Mouse (Mus musculus) neural tube, embryonic 14.5 days (tissue): Measurements from ENCODE around the gene Mitf. TPM values are rescaled to one million over a fixed set of nuclear protein-coding genes. Genes with fewer than 3 reads are reported as not detected.

ENCODE experiments used
- ATAC-seq: fragments of 200-750 bp; cut with Nextera tagmentation; 2 replicates; pipeline ENCODE4 v1.8.0; 2017; ENCODE audit warnings: low read depth, mild to moderate bottlenecking, moderate TSS enrichment, moderate library complexity
- H3K27ac ChIP-seq: fragments of 300-500 bp; sonication (generic); 2 replicates; pipeline ENCODE4 v1.5.1; 2014; ENCODE audit warnings: low read depth, mild to moderate bottlenecking, control low read depth, low read length, moderate library complexity, mixed read lengths
- H3K27me3 ChIP-seq: fragments of 300-500 bp; sonication (generic); 2 replicates; pipeline ENCODE4 v1.6.1; 2014; ENCODE audit warnings: low read length; ENCODE audit not compliant: control insufficient read depth, insufficient read depth
- H3K36me3 ChIP-seq: fragments of 300-500 bp; sonication (generic); 2 replicates; pipeline ENCODE4 v1.6.1; 2014; ENCODE audit warnings: low read length, mixed read lengths; ENCODE audit not compliant: control insufficient read depth, insufficient read depth
- H3K4me1 ChIP-seq: fragments of 300-500 bp; sonication (generic); 2 replicates; pipeline ENCODE4 v1.6.1; 2014; ENCODE audit warnings: low read length; ENCODE audit not compliant: control insufficient read depth, insufficient read depth
- H3K4me2 ChIP-seq: fragments of 300-500 bp; sonication (generic); 2 replicates; pipeline ENCODE4 v1.6.1; 2014; ENCODE audit warnings: mild to moderate bottlenecking, low read depth, low read length, control low read depth
- H3K4me3 ChIP-seq: fragments of 300-500 bp; sonication (generic); 2 replicates; pipeline ENCODE4 v1.5.1; 2014; ENCODE audit warnings: low read depth, low read length, control low read depth, mixed read lengths
- H3K9ac ChIP-seq: fragments of 300-500 bp; sonication (generic); replicated peaks from 2 replicates; pipeline ENCODE4 v1.6.1; 2014; ENCODE audit warnings: low read depth, mild to moderate bottlenecking, control low read depth, low read length, mixed read lengths
- H3K9me3 ChIP-seq: fragments of 300-500 bp; sonication (generic); 2 replicates; pipeline ENCODE4 v1.6.1; 2016; ENCODE audit warnings: low read length; ENCODE audit not compliant: control insufficient read depth
- WGBS: fragments of 180-500 bp; shearing (Covaris S2); extraction: QIAGEN DNeasy Blood & Tissue Kit; methylation state at CpG from one replicate; pipeline ENCODE4 v1.1.7; 2014; 5-methylcytosine and 5-hydroxymethylcytosine counted together
- polyA plus RNA-seq: library from polyadenylated mRNA; unstranded; fragments of >200 nt; fragmentation: Nextera tagmentation; extraction: Ambion mirVana; gene quantifications from 2 replicates; pipeline ENCODE4 v1.2.1, GENCODE M21; 2014

The Mitf gene
- polyA plus RNA-seq, 1 experiment from 2014 or later, result 1.6 TPM

DNA sequence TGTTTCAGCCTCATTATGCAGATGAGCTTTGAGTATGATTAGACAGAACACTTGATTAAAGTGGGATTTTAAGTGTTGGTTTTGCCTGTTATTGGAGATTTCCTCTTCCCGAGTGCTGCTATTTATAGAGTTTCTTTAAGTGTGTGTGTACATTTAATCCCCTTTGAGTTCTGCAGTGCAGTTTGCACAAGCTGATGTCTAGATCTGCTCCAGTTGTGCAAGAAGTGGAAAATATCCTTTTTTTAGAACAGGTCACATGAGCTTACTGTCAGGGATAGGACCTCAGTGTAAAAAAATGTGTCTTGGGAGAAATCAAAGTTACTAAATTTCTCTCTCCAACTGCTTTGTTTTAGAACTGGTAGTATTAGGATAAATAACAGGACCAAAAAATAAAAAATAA lies 8.9 kb downstream of the Mitf start:
- Histone ChIP-seq H3K4me2 (no peak overlapping the region), H3K27me3 (no peaks in the 10 kb centered on the region), H3K27ac (no peak overlapping the region), H3K9ac (no peak overlapping the region), H3K36me3 (no peaks in the 10 kb centered on the region), H3K4me3 (no peak overlapping the region), H3K4me1 (no peaks in the 10 kb centered on the region), H3K9me3 (no peaks in the 10 kb centered on the region)
- WGBS, result 83% methylated on average over 1 of the region's 1 CpGs
- no peak for ATAC-seq

DNA sequence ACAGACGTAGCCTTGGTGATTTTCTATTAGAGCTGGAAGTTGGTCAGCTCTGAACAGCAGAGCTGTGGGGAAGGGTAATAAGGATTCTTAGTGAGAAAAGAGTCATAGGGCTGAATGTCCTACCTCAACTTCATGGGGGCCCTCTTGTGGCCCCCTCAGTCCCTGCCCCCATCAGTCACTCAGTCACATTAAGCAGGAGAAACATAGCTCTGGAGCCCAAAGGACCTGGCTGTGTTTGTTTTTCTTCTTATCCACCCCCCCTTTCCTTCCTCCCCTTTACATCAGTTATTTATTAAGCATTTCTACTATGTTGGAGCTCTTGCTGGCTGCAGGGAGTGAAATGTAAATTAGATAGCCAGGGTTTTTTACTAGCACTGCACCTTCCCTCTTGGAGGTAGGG lies 10.0 kb downstream of the Mitf start:
- WGBS, result 88% methylated on average over 1 of the region's 1 CpGs
- no peak for ATAC-seq
- Histone ChIP-seq H3K4me2 (no peak overlapping the region), H3K36me3 (no peaks in the 10 kb centered on the region), H3K4me3 (no peak overlapping the region), H3K27ac (no peak overlapping the region), H3K27me3 (no peaks in the 10 kb centered on the region), H3K4me1 (no peaks in the 10 kb centered on the region), H3K9me3 (no peaks in the 10 kb centered on the region), H3K9ac (no peak overlapping the region)

DNA sequence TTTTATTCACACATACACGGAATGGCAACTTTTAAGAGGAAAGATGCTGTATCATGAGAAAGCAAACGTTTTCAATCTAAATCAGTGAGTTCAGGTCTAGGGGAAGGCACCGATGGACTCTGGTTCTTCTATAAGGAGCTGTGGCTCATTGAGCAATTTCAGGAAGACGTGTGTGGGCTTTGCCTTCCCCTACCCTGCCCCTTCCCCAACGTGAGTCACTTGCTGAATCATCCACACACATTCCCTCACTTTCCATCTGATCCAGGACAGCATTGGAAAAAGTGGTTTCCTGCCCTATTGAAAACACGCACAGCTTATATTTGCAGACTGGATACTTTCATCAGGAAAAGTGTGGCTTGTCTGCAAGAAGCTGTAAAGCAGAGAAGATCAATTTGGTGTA lies 11.3 kb downstream of the Mitf start:
- H3K9me3 ChIP-seq, result no peaks in the 10 kb centered on the region
- no peaks in the 10 kb centered on the region for H3K27me3 ChIP-seq
- no peak overlapping the region for H3K27ac ChIP-seq
- WGBS, result 53% methylated on average over 6 of the region's 6 CpGs
- H3K9ac ChIP-seq, result no peak overlapping the region
- no peaks in the 10 kb centered on the region for H3K4me1 ChIP-seq
- no peak overlapping the region for H3K4me2 ChIP-seq
- H3K36me3 ChIP-seq, result no peaks in the 10 kb centered on the region
- no peak overlapping the region for H3K4me3 ChIP-seq
- no peak for ATAC-seq

DNA sequence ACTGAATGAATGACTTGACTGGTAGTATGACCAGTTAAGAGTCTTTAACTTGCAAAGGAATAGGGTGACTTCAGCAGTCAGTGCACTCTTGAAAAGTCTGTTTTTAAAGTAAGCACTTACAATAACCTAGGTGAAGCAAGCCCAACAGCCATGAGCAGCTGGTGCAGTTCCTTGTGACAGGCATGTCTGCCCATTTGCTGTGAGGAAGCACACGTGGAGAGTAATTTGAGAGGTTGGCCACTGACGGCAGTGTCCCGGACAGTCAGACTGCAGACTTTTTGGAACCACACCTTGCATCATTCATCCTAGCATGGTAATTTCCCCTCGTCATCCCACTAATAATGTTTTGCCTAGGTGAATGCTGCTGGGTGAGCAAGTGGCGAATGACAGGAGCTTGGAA lies 12.1 kb downstream of the Mitf start:
- Histone ChIP-seq H3K27me3 (no peaks in the 10 kb centered on the region), H3K27ac (no peak overlapping the region), H3K4me2 (no peak overlapping the region), H3K9me3 (no peaks in the 10 kb centered on the region), H3K9ac (no peak overlapping the region), H3K36me3 (no peaks in the 10 kb centered on the region), H3K4me1 (no peaks in the 10 kb centered on the region), H3K4me3 (no peak overlapping the region)
- ATAC-seq, result no peak
- 83% methylated on average over 5 of the region's 5 CpGs for WGBS

DNA sequence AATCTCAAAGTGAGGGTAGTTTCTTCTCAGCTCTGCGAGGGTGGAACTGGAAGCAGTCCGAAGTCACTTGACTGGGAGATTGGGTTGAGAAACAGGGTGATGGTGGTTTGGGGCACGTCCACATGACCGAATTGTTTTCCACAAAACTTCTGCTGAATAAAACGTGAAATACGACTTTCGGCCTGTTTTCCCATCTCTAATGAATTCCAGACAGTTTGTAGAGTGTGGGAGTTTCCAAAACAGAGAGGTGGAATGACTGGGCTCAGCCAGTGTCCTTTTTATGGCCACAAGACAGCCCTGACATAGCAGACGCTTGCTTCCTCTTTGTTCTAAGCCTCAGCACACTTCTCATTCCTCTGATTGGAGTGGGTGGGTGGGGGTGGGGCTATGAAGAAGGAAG lies 13.7 kb downstream of the Mitf start:
- no peak overlapping the region for H3K4me3 ChIP-seq
- no peaks in the 10 kb centered on the region for H3K4me1 ChIP-seq
- no peak overlapping the region for H3K27ac ChIP-seq
- H3K4me2 ChIP-seq, result no peak overlapping the region
- no peak overlapping the region for H3K9ac ChIP-seq
- no peak for ATAC-seq
- H3K36me3 ChIP-seq, result no peaks in the 10 kb centered on the region
- no peaks in the 10 kb centered on the region for H3K9me3 ChIP-seq
- H3K27me3 ChIP-seq, result no peaks in the 10 kb centered on the region
- 73% methylated on average over 8 of the region's 8 CpGs for WGBS

DNA sequence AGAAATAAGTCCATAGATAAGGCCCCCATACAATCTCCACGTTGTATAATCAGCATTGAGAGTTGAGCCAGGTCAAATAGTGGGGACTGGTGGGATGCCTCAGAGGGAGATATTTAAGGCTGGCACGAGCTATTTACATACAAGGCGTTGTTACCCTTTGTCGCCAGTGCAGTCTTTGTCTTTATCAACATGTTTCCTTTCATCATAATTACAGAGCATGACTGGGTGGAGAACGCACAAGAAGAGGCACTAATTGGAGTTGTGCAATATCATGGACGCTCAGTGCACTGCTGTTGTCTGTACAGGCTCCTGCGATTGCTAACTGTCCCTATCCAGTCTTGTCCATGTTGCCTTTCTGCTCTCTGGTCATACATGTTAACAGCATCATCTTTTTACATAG lies 15.0 kb downstream of the Mitf start:
- H3K27ac ChIP-seq, result no peak overlapping the region
- no peak overlapping the region for H3K4me3 ChIP-seq
- no peaks in the 10 kb centered on the region for H3K27me3 ChIP-seq
- no peak overlapping the region for H3K4me2 ChIP-seq
- no peak overlapping the region for H3K9ac ChIP-seq
- H3K4me1 ChIP-seq, result no peaks in the 10 kb centered on the region
- H3K9me3 ChIP-seq, result no peaks in the 10 kb centered on the region
- 91% methylated on average over 7 of the region's 7 CpGs for WGBS
- ATAC-seq, result no peak
- no peaks in the 10 kb centered on the region for H3K36me3 ChIP-seq

DNA sequence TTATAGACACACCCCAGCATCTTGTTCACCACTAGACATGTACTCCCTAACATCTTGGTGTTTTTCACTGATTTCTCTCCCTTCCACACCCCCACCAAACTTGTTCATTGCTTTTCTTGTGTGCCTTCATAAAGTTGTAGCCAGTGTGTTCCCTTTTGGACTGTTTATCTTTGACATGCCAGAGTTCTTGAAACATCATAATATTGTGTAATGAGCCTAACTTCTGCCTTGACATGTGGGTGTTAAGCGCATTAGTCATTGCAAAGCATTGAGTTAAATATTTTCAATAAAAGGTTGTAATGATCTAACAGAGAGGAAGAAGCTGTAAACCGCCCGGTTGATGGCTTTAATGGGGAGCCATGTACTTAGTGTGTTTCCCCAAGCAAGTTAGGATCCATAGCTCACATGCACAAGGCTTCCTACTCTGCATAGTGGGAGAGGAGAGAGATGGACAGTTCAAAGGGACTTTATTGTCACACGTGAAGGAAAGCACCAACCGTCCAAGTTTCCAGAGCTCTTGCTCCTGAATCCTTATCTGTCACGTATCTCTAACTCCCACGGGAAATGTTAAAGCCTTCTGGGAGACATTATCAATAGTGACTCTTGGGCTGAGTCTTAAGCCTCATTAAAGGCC lies 19.9 kb downstream of the Mitf start:
- 95% methylated on average over 7 of the region's 7 CpGs for WGBS
- Histone ChIP-seq H3K27ac (no peak overlapping the region), H3K4me3 (no peak overlapping the region), H3K9ac (no peak overlapping the region), H3K4me2 (no peak overlapping the region), H3K9me3 (no peaks in the 10 kb centered on the region), H3K27me3 (no peaks in the 10 kb centered on the region), H3K4me1 (no peaks in the 10 kb centered on the region), H3K36me3 (no peaks in the 10 kb centered on the region)
- ATAC-seq, result no peak

DNA sequence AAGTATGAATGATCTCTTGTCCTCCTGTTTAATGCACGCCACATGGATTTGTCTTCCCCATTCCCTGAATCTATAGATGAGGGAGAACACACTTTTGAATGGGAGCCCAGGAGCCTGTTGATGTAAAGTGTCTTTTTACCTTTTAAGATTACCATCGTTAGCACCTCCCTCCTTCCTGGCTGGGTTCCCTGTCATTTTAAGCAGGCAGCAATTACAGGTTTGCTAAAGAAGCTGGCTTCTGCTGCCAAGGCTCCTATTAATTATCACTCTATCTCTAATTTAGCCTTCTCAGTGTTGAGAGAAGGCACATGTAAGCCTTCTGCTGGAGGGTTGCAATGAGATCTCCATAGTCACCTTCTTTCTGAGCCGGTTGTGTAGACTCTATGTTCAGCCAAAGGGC lies 21.2 kb downstream of the Mitf start:
- Histone ChIP-seq H3K4me2 (no peak overlapping the region), H3K4me1 (no peaks in the 10 kb centered on the region), H3K27me3 (no peaks in the 10 kb centered on the region), H3K36me3 (no peaks in the 10 kb centered on the region), H3K9me3 (no peaks in the 10 kb centered on the region), H3K4me3 (no peak overlapping the region), H3K27ac (no peak overlapping the region), H3K9ac (no peak overlapping the region)
- no peak for ATAC-seq
- WGBS, result 76% methylated on average over 3 of the region's 3 CpGs

DNA sequence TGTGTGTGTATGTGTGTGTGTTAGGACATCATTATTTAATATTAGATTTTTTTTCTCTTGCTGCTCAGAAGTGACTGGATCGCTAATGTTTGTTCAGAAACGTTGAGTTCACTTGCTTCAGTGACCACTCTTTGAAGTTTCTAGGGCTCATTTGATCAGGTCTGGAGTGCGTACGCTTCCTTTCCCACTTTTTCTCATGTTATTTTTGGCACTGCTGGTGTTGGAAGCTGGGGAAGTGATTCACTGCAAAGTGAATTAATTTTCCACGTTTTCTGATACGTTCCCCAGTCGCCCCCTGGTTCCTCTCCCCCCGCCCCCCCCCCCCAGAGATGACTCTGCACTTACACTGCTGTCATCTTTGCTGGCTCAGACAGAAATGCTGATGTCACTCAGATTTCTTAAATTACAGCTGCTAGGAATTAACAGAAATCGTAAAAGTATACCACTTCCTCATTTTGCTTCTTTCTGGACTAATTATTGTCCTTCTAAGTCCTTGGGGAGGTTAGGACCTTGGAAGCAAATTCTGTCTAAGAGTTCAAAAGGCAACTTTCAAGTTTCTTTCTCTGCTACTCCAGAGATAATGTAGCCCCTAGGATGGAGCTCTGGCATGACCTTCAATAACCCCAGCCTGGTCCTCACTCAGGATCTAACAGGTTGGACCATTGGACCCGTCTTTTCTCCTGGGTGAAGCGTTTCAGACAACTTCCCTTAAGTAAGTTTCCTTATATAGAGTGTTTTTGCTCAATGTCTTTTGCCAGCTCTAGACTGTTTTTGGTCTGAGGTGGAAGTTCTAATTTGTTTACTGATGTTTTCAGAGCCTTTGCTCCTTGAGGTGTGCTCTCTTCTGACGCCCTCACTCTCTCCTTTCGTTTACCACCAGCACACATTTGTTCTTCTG lies 22.2 kb downstream of the Mitf start:
- H3K4me3 ChIP-seq, result no peak overlapping the region
- no peak overlapping the region for H3K4me2 ChIP-seq
- no peaks in the 10 kb centered on the region for H3K4me1 ChIP-seq
- no peaks in the 10 kb centered on the region for H3K27me3 ChIP-seq
- H3K9me3 ChIP-seq, result no peaks in the 10 kb centered on the region
- no peak for ATAC-seq
- no peak overlapping the region for H3K27ac ChIP-seq
- no peak overlapping the region for H3K9ac ChIP-seq
- no peaks in the 10 kb centered on the region for H3K36me3 ChIP-seq
- WGBS, result 79% methylated on average over 13 of the region's 13 CpGs
